Mouse (Mus musculus) liver, embryonic 12.5 days (tissue): ENCODE measurements around the gene Epdr1. TPM values are rescaled to one million over a fixed set of nuclear protein-coding genes. Genes with fewer than 3 reads are reported as not detected.

Experiments used
- ATAC-seq: fragments of 200-750 bp; cut with Nextera tagmentation; 2 replicates; pipeline ENCODE4 v1.8.0; 2017; ENCODE audit warnings: moderate number of reproducible peaks, mild to moderate bottlenecking, moderate library complexity
- H3K27ac ChIP-seq: fragments of 300-500 bp; sonication (generic); 2 replicates; pipeline ENCODE4 v1.5.1; 2016; ENCODE audit warnings: mild to moderate bottlenecking
- H3K27me3 ChIP-seq: fragments of 300-500 bp; sonication (generic); replicated peaks from 2 replicates; pipeline ENCODE4 v1.6.1; 2016; ENCODE audit warnings: mild to moderate bottlenecking, moderate library complexity
- H3K36me3 ChIP-seq: fragments of 300-500 bp; sonication (generic); 2 replicates; pipeline ENCODE4 v1.6.1; 2016; ENCODE audit warnings: mild to moderate bottlenecking, moderate library complexity
- H3K4me1 ChIP-seq: fragments of 300-500 bp; sonication (generic); 2 replicates; pipeline ENCODE4 v1.6.1; 2016
- H3K4me2 ChIP-seq: fragments of 300-500 bp; sonication (generic); 2 replicates; pipeline ENCODE4 v1.6.1; 2016; ENCODE audit warnings: mild to moderate bottlenecking, moderate library complexity
- H3K4me3 ChIP-seq: fragments of 300-500 bp; sonication (generic); 2 replicates; pipeline ENCODE4 v1.5.1; 2016; ENCODE audit warnings: mild to moderate bottlenecking, moderate library complexity
- H3K9ac ChIP-seq: fragments of 300-500 bp; sonication (generic); 2 replicates; pipeline ENCODE4 v1.6.1; 2016; ENCODE audit warnings: mild to moderate bottlenecking, moderate library complexity
- H3K9me3 ChIP-seq: fragments of 300-500 bp; sonication (generic); replicated peaks from 2 replicates; pipeline ENCODE4 v1.6.1; 2016; ENCODE audit warnings: mild to moderate bottlenecking, moderate library complexity
- WGBS: fragments of 180-500 bp; shearing (Covaris S2); methylation state at CpG from one replicate; pipeline ENCODE4 v1.1.7; 2016; ENCODE audit not compliant: insufficient replicate concordance; 5-methylcytosine and 5-hydroxymethylcytosine counted together
- polyA plus RNA-seq: library from polyadenylated mRNA; unstranded; fragments of >200 nt; fragmentation: Nextera tagmentation; extraction: Ambion mirVana; gene quantifications from 2 replicates; pipeline ENCODE4 v1.2.1, GENCODE M21; 2016

Epdr1 gene
- polyA plus RNA-seq, 1 experiment from 2014 or later, result 23.2 TPM

DNA sequence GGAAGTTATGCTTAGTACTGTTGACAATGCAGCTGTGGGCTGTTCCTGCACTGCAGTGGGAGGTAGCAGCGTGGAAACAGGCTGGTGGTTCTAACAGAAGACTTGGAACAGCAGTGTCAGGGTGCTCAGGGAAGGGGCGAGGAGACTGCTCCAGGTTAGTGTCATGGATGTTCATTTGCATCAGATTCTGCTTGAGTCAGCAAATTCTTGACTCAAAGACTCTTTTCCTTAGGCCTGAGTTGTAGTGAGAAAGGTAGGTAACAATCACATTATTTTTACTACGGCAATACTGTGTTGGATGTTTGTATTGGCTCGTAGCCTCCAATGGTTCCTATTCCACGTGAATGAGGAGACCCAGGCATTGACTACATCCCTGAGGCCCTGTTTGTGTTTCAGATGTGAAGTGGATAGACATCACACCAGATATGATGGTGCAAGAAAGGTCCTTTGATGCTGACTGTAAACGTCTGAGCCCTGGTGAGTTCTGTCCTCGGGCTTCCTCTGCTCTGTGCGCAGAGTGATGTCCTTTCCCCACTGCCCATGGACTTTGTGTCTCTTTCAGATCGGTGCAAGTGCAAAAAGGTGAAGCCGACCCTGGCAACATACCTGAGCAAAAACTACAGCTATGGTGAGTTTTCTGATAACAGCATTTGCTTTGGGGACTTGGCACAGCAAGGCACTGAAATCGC is 5.0 kb upstream of the Epdr1 start:
- Histone ChIP-seq H3K4me2 (no peak overlapping the region), H3K36me3 (no peaks in the 10 kb centered on the region), H3K9ac (no peak overlapping the region), H3K27me3 (peaks cover 48% of the 10 kb centered on the region), H3K4me1 (peaks cover 34% of the 10 kb centered on the region), H3K27ac (no peak overlapping the region), H3K4me3 (no peak overlapping the region), H3K9me3 (no peaks in the 10 kb centered on the region)
- ATAC-seq, result no peak
- WGBS, result 76% methylated on average over 11 of the region's 11 CpGs

GRCm38 (mm10) chr13:19623228-19623905 is 3.6 kb upstream of the Epdr1 start:
- peak overlapping the region; percentile 87 for H3K4me2 ChIP-seq
- no peaks in the 10 kb centered on the region for H3K9me3 ChIP-seq
- ATAC-seq, result no peak
- WGBS, result 24% methylated on average over 30 of the region's 30 CpGs
- H3K36me3 ChIP-seq, result no peaks in the 10 kb centered on the region
- H3K4me1 ChIP-seq, result peaks cover 41% of the 10 kb centered on the region
- peaks cover 48% of the 10 kb centered on the region for H3K27me3 ChIP-seq
- peak overlapping the region; percentile 59 for H3K9ac ChIP-seq
- H3K4me3 ChIP-seq, result peak overlapping the region; percentile 59
- no peak overlapping the region for H3K27ac ChIP-seq

DNA sequence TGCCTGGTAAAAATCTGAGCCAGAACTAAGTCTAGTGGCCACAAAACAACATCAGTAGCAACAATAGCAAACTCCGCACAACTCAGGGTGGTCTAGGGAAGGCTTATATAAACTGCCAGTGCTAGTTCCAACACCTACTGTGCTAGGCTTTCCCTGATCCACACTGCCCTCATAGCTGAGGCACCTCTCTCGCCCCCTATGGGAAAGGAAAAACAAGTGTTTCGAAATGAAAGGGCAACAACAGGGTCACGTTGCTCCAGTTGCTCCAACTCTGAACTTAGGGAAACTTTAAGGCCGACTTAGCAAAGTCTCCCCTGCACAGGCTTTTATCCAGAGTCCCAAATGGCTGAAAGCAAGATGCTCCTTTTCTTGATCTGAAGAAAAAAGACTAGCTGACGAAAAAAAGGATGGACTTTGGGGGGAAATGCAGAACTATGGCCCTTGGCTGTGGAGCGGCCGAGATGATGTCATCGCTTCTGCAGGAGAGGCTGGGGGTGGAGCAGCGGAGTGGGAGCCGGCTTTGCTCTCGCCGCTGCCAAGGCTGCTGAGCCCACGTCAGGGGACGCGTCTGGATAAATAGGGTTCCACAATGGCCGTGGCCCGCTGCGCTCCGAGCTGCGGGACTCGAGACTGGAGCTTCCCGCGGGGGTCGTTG is 3.0 kb upstream of the Epdr1 start, which contains the start of gene Sfrp4:
TSS of gene Sfrp4 (plus strand) at position 532 of the 655 bp plus-strand sequence.
- peak within 1 kb of the TSS; percentile 59 for H3K4me3 ChIP-seq
- 4% methylated on average over 25 of the region's 25 CpGs for WGBS
- no peaks in the 10 kb centered on the region for H3K9me3 ChIP-seq
- H3K4me2 ChIP-seq, result peak within 1 kb of the TSS; percentile 87
- H3K27ac ChIP-seq, result no peak within 1 kb of the TSS
- peaks cover 39% of the 10 kb centered on the region for H3K4me1 ChIP-seq
- no peaks in the 10 kb centered on the region for H3K36me3 ChIP-seq
- peak; percentile 64 for ATAC-seq
- H3K9ac ChIP-seq, result peak within 1 kb of the TSS; percentile 59
- peaks cover 48% of the 10 kb centered on the region for H3K27me3 ChIP-seq

- no peaks in the 10 kb centered on the region for H3K9me3 ChIP-seq
- peak overlapping the region; percentile 80 for H3K9ac ChIP-seq
- H3K27me3 ChIP-seq, result peaks cover 32% of the 10 kb centered on the region
- no peaks in the 10 kb centered on the region for H3K36me3 ChIP-seq
- H3K4me3 ChIP-seq, result peak overlapping the region; percentile 73
- peak; percentile 69 for ATAC-seq
- whole genome bisulfite sequencing, result 11% methylated on average over 5 of the region's 5 CpGs
- H3K4me2 ChIP-seq, result peak overlapping the region; percentile 93
- H3K4me1 ChIP-seq, result peaks cover 32% of the 10 kb centered on the region
- peak overlapping the region; percentile 66 for H3K27ac ChIP-seq
Observed at GRCm38 (mm10) chr13:19618841-19619215, 899 bp downstream of the Epdr1 start.

GRCm38 (mm10) chr13:19618081-19618480 is 1.6 kb downstream of the Epdr1 start:
- ATAC-seq, result no peak
- 72% methylated on average over 4 of the region's 4 CpGs for WGBS
- Histone ChIP-seq H3K36me3 (no peaks in the 10 kb centered on the region), H3K9ac (peak overlapping the region; percentile 80; the same call in 1 of the 2 replicates), H3K27ac (no peak overlapping the region), H3K4me1 (peaks cover 24% of the 10 kb centered on the region), H3K4me2 (peak overlapping the region; percentile 93), H3K27me3 (peaks cover 25% of the 10 kb centered on the region), H3K4me3 (peak overlapping the region; percentile 73), H3K9me3 (no peaks in the 10 kb centered on the region)

- Histone ChIP-seq H3K9me3 (no peaks in the 10 kb centered on the region), H3K9ac (no peak overlapping the region), H3K27ac (no peak overlapping the region), H3K27me3 (no peaks in the 10 kb centered on the region), H3K4me2 (no peak overlapping the region), H3K36me3 (no peaks in the 10 kb centered on the region), H3K4me1 (peaks cover 11% of the 10 kb centered on the region), H3K4me3 (no peak overlapping the region)
- 62% methylated on average over 1 of the region's 1 CpGs for WGBS
- ATAC-seq, result no peak
Observed at GRCm38 (mm10) chr13:19614311-19614710, 5.4 kb downstream of the Epdr1 start.

- peaks cover 3% of the 10 kb centered on the region; the same call in 1 of the 2 replicates for H3K4me1 ChIP-seq
- 74% methylated on average over 1 of the region's 1 CpGs for WGBS
- no peak overlapping the region for H3K27ac ChIP-seq
- H3K9ac ChIP-seq, result no peak overlapping the region
- H3K4me3 ChIP-seq, result no peak overlapping the region
- H3K27me3 ChIP-seq, result no peaks in the 10 kb centered on the region
- no peaks in the 10 kb centered on the region for H3K36me3 ChIP-seq
- H3K9me3 ChIP-seq, result no peaks in the 10 kb centered on the region
- H3K4me2 ChIP-seq, result no peak overlapping the region
- no peak for ATAC-seq
Observed at GRCm38 (mm10) chr13:19613426-19613825, 6.3 kb downstream of the Epdr1 start.

- Histone ChIP-seq H3K4me1 (peaks cover 3% of the 10 kb centered on the region; the same call in 1 of the 2 replicates), H3K4me3 (no peak overlapping the region), H3K9ac (no peak overlapping the region), H3K9me3 (no peaks in the 10 kb centered on the region), H3K27me3 (no peaks in the 10 kb centered on the region), H3K36me3 (no peaks in the 10 kb centered on the region), H3K27ac (no peak overlapping the region), H3K4me2 (no peak overlapping the region)
- ATAC-seq, result no peak
- WGBS, result 77% methylated on average over 3 of the region's 3 CpGs
Observed at GRCm38 (mm10) chr13:19612963-19613362, 6.8 kb downstream of the Epdr1 start.

DNA sequence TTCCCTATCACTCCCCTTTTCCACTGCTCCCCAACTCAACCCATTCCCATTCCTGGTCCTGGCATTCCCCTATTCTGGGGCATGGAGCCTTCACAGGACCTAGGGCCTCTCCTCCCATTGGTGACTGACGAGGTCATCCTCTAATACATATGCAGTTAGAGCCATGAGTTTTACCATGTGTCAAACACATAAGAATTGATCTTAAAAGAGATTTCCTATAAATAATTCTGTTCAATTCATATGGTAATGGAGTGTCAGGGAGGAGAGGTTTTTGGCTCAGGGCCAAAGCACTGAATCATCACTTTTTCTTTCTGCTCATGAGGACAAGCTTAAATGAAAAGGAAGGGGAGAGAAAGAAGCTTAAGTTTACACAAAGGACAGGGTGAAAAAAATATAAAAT is 7.4 kb downstream of the Epdr1 start:
- WGBS, result 75% methylated on average over 1 of the region's 1 CpGs
- no peak overlapping the region for H3K4me3 ChIP-seq
- H3K4me2 ChIP-seq, result no peak overlapping the region
- no peaks in the 10 kb centered on the region for H3K36me3 ChIP-seq
- no peak overlapping the region for H3K27ac ChIP-seq
- H3K4me1 ChIP-seq, result 0 out of 2 replicates have a peak, but pooled peaks cover 8% of the 10 kb centered on the region
- H3K9ac ChIP-seq, result no peak overlapping the region
- H3K9me3 ChIP-seq, result no peaks in the 10 kb centered on the region
- no peak for ATAC-seq
- no peaks in the 10 kb centered on the region for H3K27me3 ChIP-seq

- ATAC-seq, result peak; percentile 64
- Histone ChIP-seq H3K36me3 (no peaks in the 10 kb centered on the region), H3K4me2 (no peak overlapping the region), H3K27me3 (no peaks in the 10 kb centered on the region), H3K9ac (no peak overlapping the region), H3K4me3 (no peak overlapping the region), H3K9me3 (no peaks in the 10 kb centered on the region), H3K4me1 (0 out of 2 replicates have a peak, but pooled peaks cover 8% of the 10 kb centered on the region), H3K27ac (no peak overlapping the region)
Observed at GRCm38 (mm10) chr13:19608120-19608519, 11.6 kb downstream of the Epdr1 start.

DNA sequence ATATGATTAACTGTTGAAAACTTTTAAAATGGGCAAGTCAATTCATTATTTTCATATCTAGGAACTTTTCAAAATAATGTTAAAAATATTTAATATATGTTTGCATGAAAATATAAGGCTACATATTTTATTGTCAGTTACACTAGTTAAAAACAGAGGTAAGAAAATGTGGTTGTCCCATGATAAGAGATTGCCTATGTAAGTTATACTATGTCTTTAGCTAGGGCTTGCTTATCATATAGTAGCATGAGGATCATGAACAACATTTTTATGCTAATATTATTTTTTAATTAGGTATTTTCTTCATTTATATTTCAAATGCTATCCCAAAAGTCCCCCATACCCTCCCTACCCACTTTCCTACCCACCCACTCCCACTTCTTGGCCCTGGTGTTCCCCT is 14.8 kb downstream of the Epdr1 start:
- H3K27ac ChIP-seq, result no peak overlapping the region
- no peak overlapping the region for H3K4me3 ChIP-seq
- no peak overlapping the region for H3K4me2 ChIP-seq
- H3K9me3 ChIP-seq, result no peaks in the 10 kb centered on the region
- peak; percentile 54; the same call in 1 of the 2 replicates for ATAC-seq
- no peaks in the 10 kb centered on the region for H3K27me3 ChIP-seq
- H3K36me3 ChIP-seq, result no peaks in the 10 kb centered on the region
- H3K9ac ChIP-seq, result no peak overlapping the region
- 0 out of 2 replicates have a peak, but pooled peaks cover 8% of the 10 kb centered on the region for H3K4me1 ChIP-seq

- no peak for ATAC-seq
- no peak overlapping the region for H3K27ac ChIP-seq
- H3K36me3 ChIP-seq, result no peaks in the 10 kb centered on the region
- H3K4me2 ChIP-seq, result no peak overlapping the region
- H3K27me3 ChIP-seq, result no peaks in the 10 kb centered on the region
- no peaks in the 10 kb centered on the region for H3K9me3 ChIP-seq
- 0 out of 2 replicates have a peak, but pooled peaks cover 8% of the 10 kb centered on the region for H3K4me1 ChIP-seq
- H3K9ac ChIP-seq, result no peak overlapping the region
- 63% methylated on average over 1 of the region's 1 CpGs for WGBS
- H3K4me3 ChIP-seq, result no peak overlapping the region
Observed at GRCm38 (mm10) chr13:19603719-19604118, 16.0 kb downstream of the Epdr1 start.
